Mouse (Mus musculus) kidney, embryonic 14.5 days (tissue): Measurements from ENCODE around the gene Mdk. TPM values are rescaled to one million over a fixed set of nuclear protein-coding genes. Genes with fewer than 3 reads are reported as not detected.

Experiments used
- ATAC-seq: fragments of 200-750 bp; cut with Nextera tagmentation; 2 replicates; pipeline ENCODE4 v1.8.0; 2017; ENCODE audit warnings: moderate number of reproducible peaks, mild to moderate bottlenecking, moderate TSS enrichment, moderate library complexity; ENCODE audit not compliant: low FRiP score, low TSS enrichment
- H3K27ac ChIP-seq: fragments of 300-500 bp; sonication (generic); 2 replicates; pipeline ENCODE4 v1.5.1; 2014; ENCODE audit warnings: low read depth, mild to moderate bottlenecking, low read length, moderate library complexity, mixed read lengths
- H3K27me3 ChIP-seq: fragments of 300-500 bp; sonication (generic); 2 replicates; pipeline ENCODE4 v1.6.1; 2014; ENCODE audit warnings: mild to moderate bottlenecking, low read length; ENCODE audit not compliant: control insufficient read depth, insufficient read depth
- H3K36me3 ChIP-seq: fragments of 300-500 bp; sonication (generic); 2 replicates; pipeline ENCODE4 v1.6.1; 2014; ENCODE audit warnings: low read length, mixed read lengths; ENCODE audit not compliant: control insufficient read depth, insufficient read depth
- H3K4me1 ChIP-seq: fragments of 300-500 bp; sonication (generic); 2 replicates; pipeline ENCODE4 v1.6.1; 2014; ENCODE audit warnings: low read length, mixed read lengths; ENCODE audit not compliant: control insufficient read depth, insufficient read depth
- H3K4me2 ChIP-seq: fragments of 300-500 bp; sonication (generic); replicated peaks from 2 replicates; pipeline ENCODE4 v1.6.1; 2014; ENCODE audit warnings: low read depth, mild to moderate bottlenecking, low read length
- H3K4me3 ChIP-seq: fragments of 300-500 bp; sonication (generic); 2 replicates; pipeline ENCODE4 v1.5.1; 2014; ENCODE audit warnings: mild to moderate bottlenecking, low read length
- H3K9ac ChIP-seq: fragments of 300-500 bp; sonication (generic); 2 replicates; pipeline ENCODE4 v1.6.1; 2014; ENCODE audit warnings: low read depth, mild to moderate bottlenecking, low read length, moderate library complexity
- H3K9me3 ChIP-seq: fragments of 300-500 bp; sonication (generic); 2 replicates; pipeline ENCODE4 v1.6.1; 2016; ENCODE audit warnings: low read length; ENCODE audit not compliant: control insufficient read depth
- WGBS: fragments of 180-500 bp; shearing (Covaris S2); extraction: QIAGEN DNeasy Blood & Tissue Kit; methylation state at CpG from one replicate; pipeline ENCODE4 v1.1.7; 2014; 5-methylcytosine and 5-hydroxymethylcytosine counted together
- polyA plus RNA-seq: library from polyadenylated mRNA; unstranded; fragments of >200 nt; fragmentation: Nextera tagmentation; extraction: Ambion mirVana; gene quantifications from 2 replicates; pipeline ENCODE4 v1.2.1, GENCODE M21; 2014

Gene Mdk
- polyA plus RNA-seq, 1 experiment from 2014 or later: 1,361 TPM

- H3K9ac ChIP-seq: no peak overlapping the region
- no peak for ATAC-seq
- H3K4me3 ChIP-seq: no peak overlapping the region
- no peaks in the 10 kb centered on the region; the same call in 1 of the 2 replicates for H3K36me3 ChIP-seq
- no peak overlapping the region for H3K27ac ChIP-seq
- 93% methylated on average over 5 of the region's 5 CpGs for whole genome bisulfite sequencing
- H3K4me1 ChIP-seq: peaks cover 24% of the 10 kb centered on the region
- no peaks in the 10 kb centered on the region for H3K27me3 ChIP-seq
- no peaks in the 10 kb centered on the region for H3K9me3 ChIP-seq
- H3K4me2 ChIP-seq: no peak overlapping the region
Observed at GRCm38 (mm10) chr2:91960459-91960858, 28.4 kb upstream of the Mdk start.

DNA sequence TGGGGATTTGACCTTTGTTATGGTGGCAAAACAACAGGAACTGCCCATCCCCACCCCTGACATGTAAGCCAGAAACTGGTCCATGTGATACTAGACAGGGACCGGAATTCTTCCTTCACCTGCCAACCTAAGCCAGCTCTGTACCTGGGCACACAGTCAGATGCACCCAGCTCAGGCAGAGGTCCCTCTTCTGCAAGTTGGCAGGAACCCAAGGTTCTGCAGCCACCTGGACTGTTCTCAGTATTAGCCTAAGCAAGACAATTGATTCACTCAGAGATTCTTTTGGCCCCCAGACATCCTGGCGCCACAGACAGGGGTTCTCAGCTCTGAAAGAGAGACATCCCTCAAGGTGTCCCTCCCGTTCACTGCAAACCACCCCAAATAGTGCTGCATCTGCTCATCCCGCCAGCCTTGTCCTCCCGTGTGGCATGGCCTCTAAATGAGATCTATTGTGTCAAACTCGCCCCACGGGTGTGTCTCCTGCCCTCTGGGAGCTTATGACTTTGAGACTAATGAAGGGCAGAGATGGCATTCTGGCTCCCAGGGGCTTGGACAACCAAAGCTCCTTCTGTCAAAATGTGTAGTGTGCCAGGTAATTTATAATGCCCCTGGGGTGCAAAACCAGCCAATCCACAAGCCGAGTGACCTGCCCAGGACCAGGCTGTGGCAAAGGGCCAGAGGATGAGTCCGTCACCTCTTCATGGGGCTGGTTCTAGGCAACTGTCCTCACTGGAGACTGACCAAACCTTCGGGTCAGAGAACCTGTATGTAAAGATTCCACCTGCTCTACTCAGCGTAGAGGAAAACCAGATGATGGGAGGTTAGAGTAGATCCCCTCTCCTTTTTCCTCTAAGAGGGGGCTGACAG lies 27.7 kb upstream of the Mdk start:
- 81% methylated on average over 11 of the region's 11 CpGs for WGBS
- H3K4me3 ChIP-seq: no peak overlapping the region
- no peak overlapping the region for H3K27ac ChIP-seq
- no peak overlapping the region for H3K9ac ChIP-seq
- no peak overlapping the region for H3K4me2 ChIP-seq
- H3K9me3 ChIP-seq: no peaks in the 10 kb centered on the region
- H3K27me3 ChIP-seq: no peaks in the 10 kb centered on the region
- no peaks in the 10 kb centered on the region; the same call in 1 of the 2 replicates for H3K36me3 ChIP-seq
- H3K4me1 ChIP-seq: peaks cover 23% of the 10 kb centered on the region; the same call in 1 of the 2 replicates
- no peak for ATAC-seq

DNA sequence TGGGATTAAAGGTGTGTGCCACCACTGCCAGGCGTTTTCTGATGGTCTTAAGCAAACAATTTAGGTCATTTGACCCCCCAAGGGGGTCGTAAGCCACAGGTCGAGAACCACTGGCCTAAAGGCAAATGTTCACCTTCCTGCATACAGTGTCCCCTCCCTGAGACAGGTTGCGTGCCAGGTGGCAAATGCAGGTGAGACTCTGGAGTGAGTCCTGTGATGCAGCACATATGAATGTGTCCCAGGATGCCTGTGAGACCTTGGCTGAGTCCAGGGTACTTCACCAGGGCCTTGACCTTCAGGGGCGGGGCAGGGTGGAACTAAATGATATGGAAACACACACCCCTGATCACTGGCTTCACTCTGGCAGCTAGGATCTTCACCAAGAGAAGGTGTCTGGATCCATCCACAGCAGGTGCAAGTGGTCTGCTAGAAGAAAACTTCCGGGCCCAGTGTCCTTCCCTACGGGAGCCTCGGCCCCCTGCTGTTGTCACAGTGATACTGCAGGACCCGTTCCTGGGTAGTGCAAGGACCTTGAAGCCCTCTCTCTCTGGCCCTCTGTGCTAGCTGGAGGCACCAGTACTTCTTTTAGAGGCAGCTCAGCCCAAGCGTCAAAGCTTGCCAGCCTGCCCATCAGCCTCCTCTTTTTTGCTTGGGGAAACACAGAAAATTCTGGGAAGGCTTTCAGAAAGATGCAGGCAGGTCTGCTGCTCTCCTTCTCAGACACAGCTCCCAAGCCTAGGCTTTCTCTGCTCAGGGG lies 26.8 kb upstream of the Mdk start:
- Histone ChIP-seq H3K4me2 (no peak overlapping the region), H3K27ac (no peak overlapping the region), H3K4me1 (peaks cover 26% of the 10 kb centered on the region), H3K27me3 (no peaks in the 10 kb centered on the region), H3K9ac (no peak overlapping the region), H3K4me3 (no peak overlapping the region), H3K36me3 (no peaks in the 10 kb centered on the region; the same call in 1 of the 2 replicates), H3K9me3 (no peaks in the 10 kb centered on the region)
- no peak for ATAC-seq
- 38% methylated on average over 10 of the region's 10 CpGs for WGBS

DNA sequence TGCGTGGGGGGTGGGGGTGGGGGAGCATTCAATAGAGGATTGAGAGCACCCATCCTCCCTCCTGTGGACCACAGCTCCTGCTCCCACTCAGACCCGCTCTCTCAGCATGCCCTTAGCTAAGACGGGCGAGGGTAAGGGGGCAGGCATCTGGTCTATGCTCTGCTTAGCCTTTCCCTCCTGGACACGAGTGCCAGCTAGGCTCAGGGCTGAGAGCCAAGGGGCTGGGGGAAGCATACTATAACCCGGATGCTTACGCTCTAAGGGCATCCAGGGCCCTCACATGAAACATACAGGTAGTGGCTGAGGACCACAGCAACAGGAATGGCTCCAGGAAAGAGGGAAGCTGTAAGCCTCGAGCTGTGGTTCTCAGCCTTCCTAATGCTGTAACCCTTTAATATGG lies 26.0 kb upstream of the Mdk start:
- peaks cover 32% of the 10 kb centered on the region for H3K4me1 ChIP-seq
- ATAC-seq: no peak
- WGBS: 90% methylated on average over 8 of the region's 8 CpGs

GRCm38 (mm10) chr2:91957096-91957495 lies 25.0 kb upstream of the Mdk start:
- 52% methylated on average over 4 of the region's 4 CpGs for WGBS
- Histone ChIP-seq H3K4me1 (peaks cover 25% of the 10 kb centered on the region), H3K9me3 (no peaks in the 10 kb centered on the region), H3K27me3 (no peaks in the 10 kb centered on the region), H3K9ac (no peak overlapping the region; the same call in 1 of the 2 replicates), H3K36me3 (no peaks in the 10 kb centered on the region; the same call in 1 of the 2 replicates), H3K4me2 (no peak overlapping the region), H3K4me3 (no peak overlapping the region), H3K27ac (no peak overlapping the region)
- ATAC-seq: no peak

More for the DNA sequence above, 26.0 kb upstream of the Mdk start:
- Histone ChIP-seq H3K9me3 (no peaks in the 10 kb centered on the region), H3K9ac (no peak overlapping the region), H3K4me3 (no peak overlapping the region), H3K4me2 (no peak overlapping the region), H3K27ac (no peak overlapping the region), H3K36me3 (no peaks in the 10 kb centered on the region; the same call in 1 of the 2 replicates), H3K27me3 (no peaks in the 10 kb centered on the region)

GRCm38 (mm10) chr2:91955875-91956274 lies 23.8 kb upstream of the Mdk start:
- peaks cover 21% of the 10 kb centered on the region for H3K4me1 ChIP-seq
- H3K4me2 ChIP-seq: no peak overlapping the region
- H3K36me3 ChIP-seq: no peaks in the 10 kb centered on the region
- no peak for ATAC-seq
- H3K9me3 ChIP-seq: no peaks in the 10 kb centered on the region
- no peak overlapping the region for H3K9ac ChIP-seq
- H3K27me3 ChIP-seq: no peaks in the 10 kb centered on the region
- no peak overlapping the region for H3K4me3 ChIP-seq
- WGBS: 87% methylated on average over 6 of the region's 6 CpGs
- no peak overlapping the region for H3K27ac ChIP-seq

- no peak overlapping the region for H3K9ac ChIP-seq
- ATAC-seq: no peak
- no peak overlapping the region for H3K4me2 ChIP-seq
- peaks cover 28% of the 10 kb centered on the region for H3K4me1 ChIP-seq
- no peaks in the 10 kb centered on the region for H3K36me3 ChIP-seq
- H3K27ac ChIP-seq: no peak overlapping the region
- H3K9me3 ChIP-seq: no peaks in the 10 kb centered on the region
- no peaks in the 10 kb centered on the region for H3K27me3 ChIP-seq
- WGBS: 88% methylated on average over 4 of the region's 4 CpGs
- no peak overlapping the region for H3K4me3 ChIP-seq
Observed at GRCm38 (mm10) chr2:91955121-91955591, 23.1 kb upstream of the Mdk start.

DNA sequence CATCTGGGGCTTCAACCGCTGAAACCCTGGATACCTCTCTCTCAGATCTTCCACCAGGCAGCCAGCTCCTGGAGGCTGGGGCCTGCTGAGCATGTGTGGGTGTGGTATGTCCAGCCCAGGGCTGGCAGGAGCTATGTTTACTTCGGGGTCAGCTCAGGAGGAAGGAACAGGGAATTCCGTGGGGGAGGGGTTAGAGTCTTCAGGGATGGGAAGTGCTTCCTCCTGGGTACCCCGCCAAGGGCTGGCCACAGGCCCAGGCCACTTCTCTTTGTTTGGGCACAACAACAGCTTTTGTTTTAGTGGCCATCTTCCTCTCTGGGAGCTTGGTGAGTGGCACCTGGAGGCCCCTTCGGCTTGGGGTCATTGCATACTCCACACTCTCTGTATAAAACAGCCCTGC lies 21.7 kb upstream of the Mdk start:
- ATAC-seq: peak; percentile 40
- peak overlapping the region; percentile 31; the same call in 1 of the 2 replicates for H3K9ac ChIP-seq
- H3K9me3 ChIP-seq: no peaks in the 10 kb centered on the region
- peaks cover 41% of the 10 kb centered on the region for H3K4me1 ChIP-seq
- H3K27ac ChIP-seq: peak overlapping the region; percentile 47
- 11% methylated on average over 5 of the region's 5 CpGs for WGBS
- H3K4me3 ChIP-seq: no peak overlapping the region
- no peak overlapping the region for H3K4me2 ChIP-seq
- no peaks in the 10 kb centered on the region for H3K36me3 ChIP-seq
- H3K27me3 ChIP-seq: no peaks in the 10 kb centered on the region
